Comparison of ENCODE assay signal across 14 mouse cellular contexts in genomic region chr7:135624854-135625253, GRCm38 (mm10).
A peak's percentile ranks its signal among the peaks of the same experiment; 100 is the strongest.
DNase-seq lines count a peak whose midpoint lies in the region; ATAC-seq and TF ChIP-seq lines count a peak whose summit lies in the region.
"Had no signal": no experiment of that assay in that cellular context is flagged by ENCODE, and none has a peak within 500 bp of the region (broad histone marks: within the 10 kb centered on the region; RNA-seq: fewer than 3 reads in every experiment).

No protein-coding gene starts in this region.

- no peak overlapping the region for H3K27ac ChIP-seq in heart, postnatal 0 days (ENCODE audit: low read depth)
- no peak overlapping the region for H3K27ac ChIP-seq in lung, postnatal 0 days (ENCODE audit: low read length)
- H3K27ac ChIP-seq: hindbrain, embryonic 12.5 days had no signal

- no peak overlapping the region for H3K4me3 ChIP-seq in heart, postnatal 0 days (ENCODE audit: low read depth, low read length)
- no peak overlapping the region for H3K4me3 ChIP-seq in lung, postnatal 0 days (ENCODE audit: low read depth, low read length)
- no peak overlapping the region for H3K4me3 ChIP-seq in lung, adult 2 months (replicated peaks; ENCODE audit: extremely low read depth, low read depth, low read length)
- no peak overlapping the region for H3K4me3 ChIP-seq in G1E (ENCODE audit: low read depth, low read length)
- H3K4me3 ChIP-seq: hindbrain, embryonic 12.5 days had no signal

- peak; percentile 55 for TF ChIP-seq CTCF in heart, postnatal 0 days (IDR thresholded peaks at IDR 0.05; ENCODE audit: low read depth)
- TF ChIP-seq CTCF in lung, postnatal 0 days (IDR thresholded peaks at IDR 0.05) = peak; percentile 70
- TF ChIP-seq CTCF in lung, adult 2 months (IDR thresholded peaks at IDR 0.05; ENCODE audit: insufficient read depth, low read length) = no peak; the same call in 1 of the 2 replicates
- TF ChIP-seq CTCF in G1E (IDR thresholded peaks at IDR 0.05; ENCODE audit: low read depth, low read length) = peak; percentile 46; the same call in 1 of the 2 replicates

- H3K4me1 ChIP-seq in heart, postnatal 0 days (ENCODE audit: control insufficient read depth, insufficient read depth) = no peaks in the 10 kb centered on the region
- no peaks in the 10 kb centered on the region for H3K4me1 ChIP-seq in lung, postnatal 0 days (ENCODE audit: insufficient read depth, low read depth, low read length)
- no peaks in the 10 kb centered on the region for H3K4me1 ChIP-seq in lung, adult 2 months (ENCODE audit: control insufficient read depth, insufficient read depth, low read length)
- H3K4me1 ChIP-seq in G1E (ENCODE audit: insufficient read depth, low read depth, low read length) = peaks cover 63% of the 10 kb centered on the region

- TF ChIP-seq EP300 in heart, postnatal 0 days (IDR thresholded peaks at IDR 0.05; ENCODE audit: low read depth) = no peak
- TF ChIP-seq EP300 in lung, postnatal 0 days (IDR thresholded peaks at IDR 0.05) = no peak

- DNase-seq in heart, postnatal 0 days (ENCODE audit: low spot score) = no peak
- no peak for DNase-seq in heart, adult 11 months
- DNase-seq in lung, postnatal 0 days (ENCODE audit: low spot score) = no peak
- no peak for DNase-seq in lung, adult 2 months
- DNase-seq in G1E (ENCODE audit: low spot score) = no peak
- no peak for DNase-seq in left cerebral cortex, adult 18-20 months (ENCODE audit: low spot score in 2 of 2)
- DNase-seq in embryo, embryonic 9.5 days (ENCODE audit: extremely low spot score) = no peak
- DNase-seq: cerebellum, adult 18-20 months; gastrocnemius, postnatal 36 days; layer of hippocampus, adult 9-11 months; lung, postnatal 10 days; right cerebral cortex, postnatal 4 days had no signal

- 58% methylated on average over 3 of the region's 3 CpGs for WGBS in heart, postnatal 0 days
- WGBS in lung, postnatal 0 days = 73% methylated on average over 3 of the region's 3 CpGs
- 61% methylated on average over 3 of the region's 3 CpGs for WGBS in lung, adult 2 months

- no peaks in the 10 kb centered on the region for H3K27me3 ChIP-seq in heart, postnatal 0 days (ENCODE audit: control insufficient read depth, insufficient read depth, low read length)
- H3K27me3 ChIP-seq in lung, postnatal 0 days (replicated peaks; ENCODE audit: insufficient read depth, low read length) = no peaks in the 10 kb centered on the region
- H3K27me3 ChIP-seq in G1E (ENCODE audit: insufficient read depth, low read length) = no peaks in the 10 kb centered on the region
- H3K27me3 ChIP-seq: hindbrain, embryonic 12.5 days had no signal

- TF ChIP-seq POLR2A in lung, adult 2 months (IDR thresholded peaks at IDR 0.05; ENCODE audit: borderline replicate concordance, extremely low read depth, low read depth, low read length) = no peak

- no peaks in the 10 kb centered on the region for H3K9me3 ChIP-seq in heart, postnatal 0 days (replicated peaks; ENCODE audit: control insufficient read depth, low read length)
- H3K9me3 ChIP-seq in lung, postnatal 0 days (ENCODE audit: low read length) = no peaks in the 10 kb centered on the region
- H3K9me3 ChIP-seq in G1E (replicated peaks) = peaks cover 15% of the 10 kb centered on the region

- no peaks in the 10 kb centered on the region for H3K36me3 ChIP-seq in heart, postnatal 0 days (replicated peaks; ENCODE audit: control insufficient read depth, insufficient read depth, low read length)
- no peaks in the 10 kb centered on the region for H3K36me3 ChIP-seq in lung, postnatal 0 days (ENCODE audit: insufficient read depth, low read length)
- peaks cover 89% of the 10 kb centered on the region for H3K36me3 ChIP-seq in G1E (replicated peaks)
- H3K36me3 ChIP-seq: hindbrain, embryonic 12.5 days had no signal

- H3K4me2 ChIP-seq in heart, postnatal 0 days (ENCODE audit: low read depth, low read length) = no peak overlapping the region
- no peak overlapping the region for H3K4me2 ChIP-seq in lung, postnatal 0 days (replicated peaks; ENCODE audit: low read depth, low read length)
- H3K4me2 ChIP-seq: hindbrain, embryonic 12.5 days had no signal

- no peak overlapping the region for H3K9ac ChIP-seq in heart, postnatal 0 days (replicated peaks; ENCODE audit: low read depth, low read length)
- H3K9ac ChIP-seq in lung, postnatal 0 days (replicated peaks; ENCODE audit: low read depth) = no peak overlapping the region
- H3K9ac ChIP-seq: hindbrain, embryonic 12.5 days had no signal

- ATAC-seq in heart, postnatal 0 days (ENCODE audit: insufficient read depth, low read depth) = no peak
- no peak for ATAC-seq in lung, postnatal 0 days
- ATAC-seq in G1E (ENCODE audit: extremely low read depth, insufficient number of reproducible peaks, low FRiP score, poor library complexity, severe bottlenecking) = no peak
- peak; percentile 49; the same call in 1 of the 2 replicates for ATAC-seq in megakaryocyte, adult 5-6 weeks (ENCODE audit: poor library complexity, severe bottlenecking)
